Mouse (Mus musculus): ENCODE results near the gene Lypd6. TPM values are rescaled to one million over a fixed set of nuclear protein-coding genes. Genes with fewer than 3 reads are reported as not detected.

Lypd6 gene
- 1 to 10 TPM in 1 of 2 experiments, under 1 TPM in 1; 0.29 to 1.2 TPM for total RNA-seq (2021)

DNA sequence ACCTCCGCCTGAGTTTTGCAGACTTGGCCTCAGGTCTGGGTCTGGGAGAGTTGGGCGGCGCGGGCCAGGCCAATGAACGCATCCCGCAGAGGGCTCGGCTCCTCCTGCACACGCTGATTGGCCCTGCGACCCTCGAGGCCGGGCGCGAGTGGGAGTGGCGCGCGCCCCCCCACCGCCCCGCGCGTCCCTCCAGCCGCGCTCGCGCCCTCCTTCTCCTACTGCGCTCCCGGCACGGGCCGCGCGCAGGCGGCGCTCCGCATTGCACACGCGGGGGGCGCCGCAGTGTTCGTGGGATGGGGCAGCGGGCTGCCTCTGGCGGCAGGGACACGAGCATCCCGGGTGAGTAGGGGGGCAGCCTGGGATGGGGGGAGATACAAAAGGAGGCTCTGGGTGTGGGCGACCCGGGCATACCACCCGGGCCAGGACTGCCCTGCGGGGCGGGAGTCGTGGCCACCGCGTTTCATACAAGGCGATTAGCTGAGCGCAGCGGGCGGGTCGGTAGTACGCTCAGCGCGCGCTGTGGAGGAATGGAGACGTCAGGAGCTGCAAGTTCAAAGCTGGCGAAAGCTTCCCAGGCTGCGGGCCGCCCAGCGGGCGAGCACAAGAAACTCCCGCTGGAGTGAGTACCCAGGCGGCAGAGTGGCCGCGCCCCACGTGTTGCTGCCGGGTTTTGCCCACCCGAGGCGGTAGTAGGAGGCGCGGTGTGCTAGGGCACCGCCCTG, at the start of gene Lypd6:
TSS of gene Lypd6 (plus strand) at position 184 of the 722 bp plus-strand sequence.
- intact Hi-C loops (cut with DNase I), result loop anchor here (10.0 kb wide), 1 partner anchor 302 kb away; no protein-coding TSS in a partner anchor

DNA sequence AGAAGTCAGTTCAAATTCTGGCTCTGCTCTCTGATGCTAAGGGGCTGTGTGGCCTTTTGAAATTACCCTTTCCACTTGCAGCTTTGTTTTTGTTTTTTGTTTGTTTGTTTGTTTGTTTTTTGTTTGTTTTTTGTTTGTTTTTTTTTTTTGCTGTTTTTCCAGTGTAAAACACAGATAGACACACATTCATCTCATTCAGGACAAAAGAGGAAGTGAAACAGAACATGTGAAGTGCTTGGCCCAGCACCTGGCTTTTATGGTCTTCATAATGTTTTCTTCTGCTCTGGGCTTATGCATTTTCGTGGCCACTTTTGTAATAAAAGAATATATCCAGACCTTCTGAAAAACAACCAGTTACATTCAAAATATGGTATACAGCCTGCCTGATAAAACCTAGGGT, 46.8 kb upstream of the Lypd6 start:
- no peak for DNase-seq
- intact Hi-C loops (cut with DNase I), result no loop called here

More for the DNA sequence above, at the start of gene Lypd6:
- DNase-seq, result peak; percentile 70 to 71

DNA sequence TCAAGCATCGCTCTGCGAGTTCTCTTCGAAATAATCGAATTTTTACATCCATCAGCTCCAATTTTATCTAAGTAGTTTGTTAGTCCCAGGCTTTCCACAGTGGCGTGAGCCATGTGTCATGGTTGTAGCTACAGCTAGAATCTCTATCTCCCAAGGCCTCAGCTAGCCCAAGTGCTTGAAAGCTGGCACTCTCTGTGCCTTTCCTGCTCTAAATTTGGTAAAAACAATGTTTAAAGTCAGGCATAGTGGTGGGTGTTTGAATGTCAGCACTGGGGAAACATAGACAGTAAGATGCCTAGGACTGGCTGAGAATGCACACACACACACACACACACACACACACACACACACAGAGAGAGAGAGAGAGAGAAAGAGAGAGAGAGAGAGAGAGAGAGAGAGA, 40.7 kb upstream of the Lypd6 start:
- intact Hi-C loops (cut with DNase I), result no loop called here

DNA sequence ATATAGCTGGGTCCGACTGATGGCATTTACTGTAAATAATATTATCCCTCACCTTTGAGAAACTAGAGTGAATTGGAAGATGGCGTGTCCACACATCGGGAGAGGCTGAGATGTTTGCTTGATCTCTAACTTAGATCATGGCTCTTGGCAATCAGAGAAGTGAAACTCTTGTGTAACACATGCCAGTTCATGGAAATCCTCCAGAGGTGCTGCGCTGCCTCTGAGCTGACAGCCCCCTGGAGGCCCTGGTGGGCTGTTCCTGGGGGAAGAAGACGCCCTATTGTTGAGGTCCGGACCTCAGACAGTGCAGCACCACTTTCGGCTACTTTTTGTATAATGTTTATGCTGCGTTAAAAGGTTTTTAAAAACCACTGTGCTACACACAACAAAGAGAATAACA, 37.3 kb upstream of the Lypd6 start:
- intact Hi-C loops (cut with DNase I), result no loop called here
- no peak for DNase-seq

More for the DNA sequence above, 40.7 kb upstream of the Lypd6 start:
- no peak for DNase-seq

DNA sequence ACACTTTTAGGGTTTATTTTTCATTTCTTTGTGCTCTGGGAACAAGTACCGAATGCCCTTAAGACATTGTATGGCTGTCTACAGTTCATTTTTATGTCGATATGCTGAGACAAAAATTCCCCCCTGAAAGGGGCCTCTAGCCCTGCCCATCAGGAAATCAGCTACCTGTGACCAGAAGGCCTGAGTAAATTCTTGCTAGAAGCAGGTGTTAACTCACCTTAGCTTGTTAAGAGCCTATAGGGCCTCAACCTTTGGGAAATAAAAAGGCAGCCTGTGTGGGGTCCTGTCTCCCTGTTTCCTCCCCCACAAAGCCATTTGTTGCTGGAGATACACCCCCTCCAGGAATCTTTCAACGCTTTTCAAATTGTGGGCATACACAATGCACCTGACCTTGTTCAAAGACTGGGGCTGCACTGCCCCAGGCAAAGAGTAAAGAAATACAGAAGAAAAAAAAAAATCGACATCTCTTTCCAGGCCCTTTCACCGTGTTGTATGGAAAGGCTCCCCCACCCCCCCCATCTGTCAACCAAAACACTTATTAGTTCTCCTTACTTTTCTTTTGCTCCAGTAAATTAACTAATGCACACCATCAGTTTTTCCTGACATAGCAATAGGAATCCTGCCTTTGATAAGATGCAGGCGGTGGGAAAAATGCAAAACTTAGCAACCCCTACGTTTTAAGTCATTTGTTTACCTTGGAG, 21.9 kb upstream of the Lypd6 start:
- no peak for DNase-seq
- intact Hi-C loops (cut with DNase I), result no loop called here

DNA sequence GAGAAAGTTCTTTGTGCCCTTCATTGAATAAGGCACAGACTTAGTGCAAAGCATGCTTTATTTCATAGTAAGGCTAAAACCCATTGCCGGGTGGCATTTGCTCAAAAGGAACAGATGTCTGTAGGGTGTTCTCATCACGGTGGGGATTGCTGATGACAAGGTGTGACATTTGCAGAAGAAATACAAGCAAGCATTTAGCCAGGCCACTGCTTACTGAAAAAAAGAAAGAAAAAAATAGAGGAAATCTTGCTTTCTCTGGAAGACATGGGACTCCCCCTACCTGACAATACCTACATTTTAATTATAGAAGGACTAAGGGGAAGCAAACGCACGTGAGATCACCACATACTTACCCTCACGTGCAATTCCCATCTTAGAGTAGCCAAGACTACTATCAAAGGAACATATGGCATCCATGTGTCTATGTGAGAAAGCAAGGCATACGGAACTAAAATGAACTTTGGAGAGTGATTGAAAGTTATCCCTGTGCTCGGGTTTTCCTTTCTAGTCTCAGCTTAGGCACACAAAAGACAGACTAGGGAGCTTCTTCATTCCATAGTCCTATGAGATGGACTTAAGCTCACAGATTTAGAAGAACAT, 21.3 kb upstream of the Lypd6 start:
- no peak for DNase-seq
- intact Hi-C loops (cut with DNase I), result no loop called here

DNA sequence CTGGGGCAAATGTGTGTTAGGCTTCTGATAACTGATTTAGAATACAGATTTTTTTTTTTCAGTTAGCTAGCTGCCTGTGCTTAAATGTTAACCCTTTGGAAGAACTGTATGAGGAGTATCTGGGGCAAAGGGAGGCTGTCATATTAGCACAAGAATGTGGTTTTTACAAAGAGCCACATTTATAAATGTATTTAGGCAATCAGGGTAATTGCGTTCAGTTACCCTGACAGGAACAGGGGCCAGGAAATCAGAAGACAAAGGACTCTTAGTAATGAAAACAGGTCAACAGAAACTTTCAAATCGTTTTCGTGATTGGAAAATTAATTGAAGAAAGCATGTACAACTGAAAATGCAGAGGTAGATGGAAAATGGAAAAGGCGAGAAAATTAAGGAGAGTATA, 20.4 kb upstream of the Lypd6 start:
- no peak for DNase-seq
- intact Hi-C loops (cut with DNase I), result no loop called here

DNA sequence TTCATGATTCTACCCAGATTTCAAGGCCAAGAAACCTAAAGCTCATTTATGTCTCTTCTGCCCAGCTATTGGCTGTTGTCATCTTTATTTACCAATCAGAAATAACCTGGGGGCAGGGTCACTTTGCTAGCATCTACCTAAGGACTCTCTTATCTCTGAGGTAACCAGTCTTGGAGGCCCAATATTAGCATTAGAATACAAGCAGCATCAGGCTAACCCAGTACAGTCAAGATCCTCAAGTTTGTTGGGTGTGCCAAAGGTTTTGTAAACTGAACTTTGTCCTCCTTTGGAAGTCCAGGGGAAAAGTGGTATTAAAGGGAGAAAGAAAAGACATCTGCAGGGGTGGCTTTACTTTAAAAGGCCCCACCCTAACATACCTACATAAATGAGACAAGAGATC, 17.8 kb upstream of the Lypd6 start:
- intact Hi-C loops (cut with DNase I), result no loop called here
- no peak for DNase-seq

DNA sequence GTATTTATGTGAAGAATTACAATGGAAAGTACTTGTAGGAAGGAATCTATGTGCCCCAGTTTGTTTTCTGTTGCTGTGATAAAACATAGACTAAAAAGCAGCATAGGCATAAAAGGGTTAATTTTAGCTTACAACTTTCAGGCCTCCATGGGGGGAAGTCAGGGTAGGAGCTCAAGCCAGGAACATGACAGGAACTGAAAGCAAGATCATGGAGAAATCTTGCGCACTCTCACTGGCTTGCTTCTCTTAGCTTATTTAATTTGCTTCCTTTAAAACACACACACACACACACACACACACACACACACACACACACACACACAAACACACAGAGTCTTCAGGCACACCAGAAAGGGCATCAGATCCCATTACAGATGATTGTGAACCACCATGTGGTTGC, 12.3 kb upstream of the Lypd6 start:
- no peak for DNase-seq
- intact Hi-C loops (cut with DNase I), result no loop called here

DNA sequence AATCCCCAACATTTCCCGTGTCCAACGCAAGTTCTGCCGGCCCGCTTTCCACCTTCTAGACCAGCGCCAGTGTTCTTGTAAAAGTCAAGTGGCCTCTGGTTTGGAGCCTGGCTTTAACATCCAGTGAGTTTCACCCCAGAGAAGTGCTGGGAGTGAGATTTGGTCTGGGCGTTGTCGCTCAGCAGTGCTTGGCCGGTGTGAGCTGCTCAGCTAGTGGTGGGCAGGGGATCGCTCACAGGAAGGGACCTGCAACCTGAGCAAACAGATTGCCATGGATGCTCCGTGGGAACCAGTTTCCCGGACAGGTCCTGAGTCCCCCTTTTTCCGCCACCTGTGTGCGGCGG, 355 bp upstream of the Lypd6 start:
- intact Hi-C loops (cut with DNase I), result loop anchor here (10.0 kb wide), 1 partner anchor 301 kb away; no protein-coding TSS in a partner anchor
- no peak for DNase-seq

DNA sequence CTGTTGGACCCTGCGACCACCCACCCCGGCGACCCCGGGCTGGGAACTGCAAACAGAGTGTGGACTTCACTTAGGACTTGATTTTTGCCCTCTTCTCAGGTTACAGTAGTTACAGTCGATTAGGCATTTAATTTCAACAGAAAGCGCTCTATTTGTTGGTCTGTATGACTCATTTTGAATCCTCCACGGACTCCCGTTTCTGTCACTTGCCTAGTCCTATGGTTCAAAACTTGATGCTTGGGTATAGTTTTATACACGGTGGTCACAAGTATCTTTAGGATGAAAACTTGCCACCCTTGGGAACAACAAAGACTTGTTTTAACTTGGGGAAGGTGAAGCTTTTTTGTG, 713 bp downstream of the Lypd6 start:
- intact Hi-C loops (cut with DNase I), result loop anchor here (10.0 kb wide), 1 partner anchor 302 kb away; no protein-coding TSS in a partner anchor
- DNase-seq, result no peak

DNA sequence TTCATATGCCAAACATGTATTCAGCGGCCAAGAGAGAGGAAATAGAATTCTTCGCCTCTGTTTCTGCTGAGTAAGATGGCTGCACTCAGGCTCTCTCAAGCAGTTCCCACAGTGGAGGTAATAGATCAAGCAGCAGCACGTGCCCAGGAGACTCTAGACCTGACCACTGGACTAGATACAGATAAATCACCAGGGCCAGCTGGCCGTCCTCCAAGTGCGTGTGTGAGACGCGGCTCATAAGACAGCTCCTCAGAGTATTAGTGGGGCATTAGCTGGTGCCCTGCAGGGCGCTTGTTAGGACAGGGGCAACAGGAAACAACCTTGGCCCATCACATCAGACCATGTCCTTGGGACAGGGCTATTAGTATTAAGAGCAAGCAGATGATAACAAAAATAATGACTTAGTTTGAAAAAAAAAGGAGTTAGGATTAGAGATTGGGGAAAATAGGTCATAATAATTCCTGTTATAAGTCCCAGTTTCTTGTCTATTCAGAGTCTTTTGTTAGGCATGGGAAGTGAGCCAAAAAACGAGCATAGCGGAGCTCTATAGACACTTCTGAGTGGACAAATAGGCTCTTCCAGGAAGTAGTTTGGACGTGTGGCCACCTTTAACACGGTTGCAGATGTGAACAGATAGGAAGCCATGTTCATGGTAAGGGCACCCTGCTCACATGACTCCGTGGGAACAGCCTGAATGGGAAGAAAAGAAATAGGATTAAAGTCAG, 3.5 kb downstream of the Lypd6 start:
- DNase-seq, result no peak
- intact Hi-C loops (cut with DNase I), result loop anchor here (10.0 kb wide), 1 partner anchor 305 kb away; no protein-coding TSS in a partner anchor

DNA sequence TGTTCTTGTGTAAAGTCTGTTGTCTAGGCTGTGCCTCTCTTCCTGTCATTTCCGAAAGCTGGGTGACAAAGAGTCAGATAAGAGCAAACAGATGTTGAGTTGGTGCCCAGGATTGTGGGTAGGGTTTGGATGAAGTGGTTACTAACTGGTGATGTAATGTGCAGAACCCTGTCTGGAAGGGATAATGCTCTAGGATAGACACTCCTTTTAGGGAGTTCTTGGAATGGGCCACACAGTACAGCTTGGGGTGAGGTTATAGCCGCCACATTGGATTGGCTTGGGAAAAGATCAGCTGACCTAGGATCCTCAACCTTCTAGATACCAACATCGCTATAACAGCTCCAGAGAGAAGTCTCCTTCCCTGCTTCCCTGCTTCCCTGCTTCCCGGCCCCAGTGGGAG, 5.9 kb downstream of the Lypd6 start:
- intact Hi-C loops (cut with DNase I), result no loop called here
- no peak for DNase-seq

DNA sequence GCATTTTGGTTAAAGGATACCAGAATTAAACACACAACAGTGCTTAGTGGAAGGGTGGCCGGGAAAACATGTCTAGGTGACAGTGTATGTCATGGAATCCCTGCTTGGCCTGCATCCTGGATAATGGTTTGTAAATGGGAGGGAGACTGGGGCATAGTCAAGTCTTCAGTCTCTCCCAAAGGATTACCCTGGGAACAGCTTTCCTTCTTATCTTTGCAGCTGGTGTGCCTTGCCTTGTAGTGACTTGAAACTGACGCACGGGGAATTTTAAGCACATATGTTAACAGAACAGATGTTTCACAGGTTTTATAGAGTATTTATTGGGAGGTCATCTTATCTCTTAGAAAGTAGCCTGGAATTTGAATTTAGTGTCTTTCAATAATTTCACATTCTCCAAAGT, 18.5 kb downstream of the Lypd6 start:
- peak in 1 of 2 experiments; percentile 14 for DNase-seq
- intact Hi-C loops (cut with DNase I), result no loop called here

DNA sequence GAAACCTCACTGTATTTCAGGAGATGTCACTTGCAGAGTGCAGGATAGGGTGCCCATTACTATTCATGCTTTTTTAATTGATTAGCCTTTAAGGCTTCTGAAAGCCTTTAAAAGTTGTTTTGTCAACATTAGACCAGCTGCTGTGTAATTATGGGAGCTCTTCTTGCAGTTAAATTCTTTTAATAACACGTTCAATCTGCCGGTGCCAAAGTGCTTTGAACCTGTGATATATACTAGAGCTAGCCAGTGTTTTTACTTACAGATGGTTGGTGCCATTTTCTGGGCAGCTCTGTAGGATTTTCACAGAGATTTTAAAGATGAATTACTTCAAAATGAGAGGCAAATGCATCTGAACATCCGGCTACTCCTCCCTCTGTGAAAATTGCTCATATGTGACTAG, 21.5 kb downstream of the Lypd6 start:
- no peak for DNase-seq

DNA sequence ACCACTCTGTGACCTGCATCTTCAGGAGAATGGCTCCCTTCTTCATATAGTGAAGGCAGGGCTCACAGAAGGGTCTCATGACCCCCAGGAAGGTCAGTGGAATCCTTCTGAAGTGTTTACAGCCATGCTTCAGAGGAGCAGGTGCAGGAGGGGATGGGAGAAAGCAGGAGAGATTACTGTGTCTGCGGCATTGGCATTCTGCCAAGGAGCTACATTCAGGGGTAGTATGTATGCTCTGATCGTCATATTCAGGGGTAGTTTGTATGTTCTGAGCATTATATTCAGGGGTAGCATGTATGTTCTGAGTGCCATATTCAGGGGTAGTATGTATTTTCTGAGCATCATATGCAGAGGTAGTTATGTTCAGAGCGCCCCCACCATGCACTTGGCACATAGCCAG, 30.1 kb downstream of the Lypd6 start:
- intact Hi-C loops (cut with DNase I), result no loop called here
- DNase-seq, result no peak

More for the DNA sequence above, 21.5 kb downstream of the Lypd6 start:
- intact Hi-C loops (cut with DNase I), result no loop called here

DNA sequence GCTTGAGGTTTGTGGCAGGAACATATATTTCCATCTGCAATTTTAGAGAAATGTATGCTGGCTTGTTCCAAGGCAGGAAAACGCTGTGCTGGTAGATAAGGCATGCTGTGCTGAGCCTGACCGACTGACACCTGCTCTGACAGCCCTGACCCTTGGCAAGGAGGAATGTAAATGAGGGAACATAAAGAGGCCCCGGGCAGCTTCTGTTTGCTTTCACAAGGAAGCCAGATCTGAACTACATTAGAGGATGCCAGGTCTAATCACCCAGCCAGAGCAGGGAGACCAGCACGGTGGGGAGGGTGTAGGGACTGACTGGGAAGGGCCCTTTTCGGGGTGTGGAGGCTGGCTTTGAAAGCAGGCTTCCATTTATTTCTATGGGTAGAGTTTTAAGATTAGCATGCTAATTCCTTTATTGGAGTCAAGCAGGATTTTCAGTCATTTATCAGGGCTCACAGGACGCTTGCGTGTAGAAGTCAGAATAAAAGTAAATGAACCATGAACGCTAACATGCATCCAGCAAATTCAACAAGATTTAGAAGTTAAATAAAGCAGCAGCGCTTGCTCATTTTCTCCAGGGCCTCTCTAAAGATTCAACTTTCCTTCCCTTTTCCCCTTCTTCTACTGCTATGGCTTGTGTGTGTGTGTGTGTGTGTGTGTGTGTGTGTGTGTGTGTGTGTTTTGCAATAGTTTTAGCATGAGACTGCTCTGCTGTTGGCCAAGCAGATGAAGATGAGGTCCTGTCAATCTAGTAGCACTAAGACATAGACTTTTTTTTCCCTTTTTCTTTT, 34.3 kb downstream of the Lypd6 start:
- intact Hi-C loops (cut with DNase I), result no loop called here
- DNase-seq, result no peak

DNA sequence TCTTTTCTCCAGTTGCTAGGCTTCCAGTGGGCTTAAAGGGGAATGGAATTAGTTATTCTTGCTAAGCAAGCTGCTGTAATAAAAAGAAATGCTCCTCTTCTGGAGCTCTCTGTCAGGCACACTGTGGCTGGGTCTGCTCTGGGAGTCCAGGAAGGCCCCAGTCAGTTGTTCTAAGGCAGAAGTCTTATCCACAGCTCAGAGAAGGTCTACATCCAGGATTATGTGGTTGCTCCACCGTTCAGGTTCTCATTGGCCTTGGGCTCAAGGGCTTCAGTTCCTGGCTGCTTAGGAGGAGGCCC, 34.9 kb downstream of the Lypd6 start:
- intact Hi-C loops (cut with DNase I), result no loop called here
- DNase-seq, result no peak

DNA sequence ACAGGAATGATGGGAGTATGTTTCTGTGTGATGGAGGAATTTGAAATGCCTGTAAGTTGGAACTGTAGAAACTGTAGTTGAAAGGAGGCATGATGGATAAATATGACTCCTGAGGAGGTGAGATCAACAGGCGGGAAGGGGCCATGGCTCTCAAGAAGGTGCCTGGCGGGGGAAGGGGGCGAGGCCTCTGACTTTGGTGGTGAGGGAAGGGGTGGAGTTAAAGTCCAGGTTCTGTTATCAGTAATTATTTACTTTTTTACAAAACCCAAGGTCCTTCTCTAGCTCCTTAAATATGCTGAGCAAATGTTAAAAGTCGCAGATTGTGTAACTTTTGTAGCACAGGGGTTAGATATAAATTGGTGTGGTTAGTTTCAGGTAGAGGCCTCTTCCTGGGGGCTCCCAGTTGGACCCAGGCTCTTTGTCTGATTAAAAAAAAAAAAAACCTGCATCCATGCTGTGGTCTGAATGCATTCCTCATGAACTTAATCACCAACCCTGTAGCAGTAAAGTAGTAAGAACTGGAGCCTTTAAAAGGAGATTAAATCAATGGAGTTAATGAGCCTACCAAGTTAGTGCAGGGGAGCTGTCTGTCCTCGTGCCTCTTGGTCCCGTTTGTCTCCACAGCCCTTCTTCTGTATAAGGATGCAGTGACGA, 37.7 kb downstream of the Lypd6 start:
- intact Hi-C loops (cut with DNase I), result no loop called here
- no peak for DNase-seq

DNA sequence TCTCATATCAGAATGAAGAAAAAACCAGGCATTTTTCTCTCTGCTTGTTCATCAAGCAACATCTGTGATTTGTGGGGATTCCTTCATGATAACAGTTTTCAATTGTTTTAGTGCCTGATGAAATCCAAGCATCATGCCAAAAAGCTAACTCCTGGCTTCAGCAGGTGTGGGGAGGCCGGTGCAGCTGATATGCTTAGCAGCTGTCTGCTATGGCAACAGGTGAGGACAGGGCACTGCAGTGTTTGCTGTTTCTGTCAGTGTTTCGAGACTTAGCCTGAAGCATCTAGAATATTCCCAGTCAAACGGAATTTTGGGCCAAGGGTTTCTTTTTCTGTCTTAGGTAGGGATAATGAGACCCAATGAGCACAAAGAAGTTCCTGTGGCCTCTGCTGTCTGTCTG, 39.4 kb downstream of the Lypd6 start:
- no peak for DNase-seq
- intact Hi-C loops (cut with DNase I), result no loop called here
